Mouse (Mus musculus) small intestine, adult 2 months (tissue): ENCODE results near the gene Pde4b. TPM values are rescaled to one million over a fixed set of nuclear protein-coding genes. Genes with fewer than 3 reads are reported as not detected.

Experiments used
- H3K27ac ChIP-seq: fragments of 200-500 bp; 2 replicates; pipeline ENCODE4 v1.5.1; 2012; ENCODE audit warnings: low read depth, low read length, control low read depth, inconsistent platforms; ENCODE audit not compliant: insufficient read depth
- H3K27me3 ChIP-seq: fragments of 200-500 bp; 2 replicates; pipeline ENCODE4 v1.6.1; 2012; ENCODE audit warnings: mild to moderate bottlenecking, moderate library complexity, low read length, inconsistent platforms; ENCODE audit not compliant: control insufficient read depth, insufficient read depth
- H3K36me3 ChIP-seq: fragments of 200-500 bp; 2 replicates; pipeline ENCODE4 v1.6.1; 2012; ENCODE audit warnings: mild to moderate bottlenecking, low read length, control low read depth, inconsistent platforms; ENCODE audit not compliant: control insufficient read depth, insufficient read depth
- H3K4me1 ChIP-seq: fragments of 200-500 bp; 2 replicates; pipeline ENCODE4 v1.6.1; 2012; ENCODE audit warnings: low read length, inconsistent platforms, mixed read lengths; ENCODE audit not compliant: control insufficient read depth, insufficient read depth, insufficient read length
- H3K4me3 ChIP-seq: fragments of 200-500 bp; 2 replicates; pipeline ENCODE4 v1.5.1; 2012; ENCODE audit warnings: low read depth, mild to moderate bottlenecking, control low read depth, inconsistent platforms, low read length, moderate library complexity
- CTCF ChIP-seq: fragments of 200-500 bp; IDR thresholded peaks from 2 replicates; pipeline ENCODE4 v1.5.1; 2012; ENCODE audit warnings: low read depth, mild to moderate bottlenecking, control low read depth, inconsistent platforms, low read length, moderate library complexity, mixed read lengths; ENCODE audit not compliant: insufficient replicate concordance, insufficient read length; ENCODE audit errors: extremely low read depth
- POLR2A ChIP-seq: fragments of 200-500 bp; IDR thresholded peaks from 2 replicates; pipeline ENCODE4 v1.6.1; 2012; ENCODE audit warnings: low read depth, mild to moderate bottlenecking, control low read depth, inconsistent platforms, low read length, moderate library complexity
- WGBS: fragments of 180-500 bp; shearing (Covaris S2); methylation state at CpG from one replicate; pipeline ENCODE4 v1.1.7; 2018; 5-methylcytosine and 5-hydroxymethylcytosine counted together
- polyA plus RNA-seq: library from polyadenylated mRNA; depleted of rRNA; stranded (reverse); fragments of >200 nt; gene quantifications from 2 replicates; pipeline ENCODE4 v1.2.3, GENCODE M21; 2012

Gene Pde4b
- polyA plus RNA-seq, 1 experiment: 2.5 TPM

- no peaks in the 10 kb centered on the region for H3K27me3 ChIP-seq
- 0 out of 2 replicates have a peak, but pooled peaks cover 2% of the 10 kb centered on the region for H3K4me1 ChIP-seq
- no peaks in the 10 kb centered on the region for H3K36me3 ChIP-seq
- no peak overlapping the region for H3K27ac ChIP-seq
- no peak overlapping the region for H3K4me3 ChIP-seq
- 22% methylated on average over 7 of the region's 7 CpGs for WGBS
- TF ChIP-seq CTCF (no peak), POLR2A (no peak)
These were observed 440.0 kb downstream of the Pde4b start for GRCm38 (mm10) chr4:102527361-102527760.

DNA sequence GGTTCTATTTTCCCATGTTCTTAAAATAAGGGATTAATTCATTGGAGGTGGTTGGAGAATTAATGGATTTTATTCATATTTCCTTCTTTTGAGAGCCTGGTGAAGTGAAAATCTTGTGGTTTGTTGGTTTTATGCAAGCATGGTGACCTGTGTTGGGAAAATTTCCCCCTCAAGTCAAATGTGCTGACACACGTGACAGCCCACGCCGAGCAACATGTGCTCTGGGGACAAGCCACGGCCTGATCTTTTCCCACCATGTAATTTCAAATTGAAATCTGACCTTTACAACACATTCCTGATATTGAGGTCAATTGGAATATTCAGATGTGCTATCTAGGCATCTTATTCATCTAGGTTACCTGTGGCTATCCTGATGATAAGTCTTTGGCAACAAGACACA is 443.5 kb downstream of the Pde4b start:
- TF ChIP-seq POLR2A (no peak), CTCF (no peak)
- WGBS: 84% methylated on average over 4 of the region's 4 CpGs
- Histone ChIP-seq H3K27ac (no peak overlapping the region), H3K4me3 (no peak overlapping the region), H3K27me3 (no peaks in the 10 kb centered on the region), H3K36me3 (no peaks in the 10 kb centered on the region), H3K4me1 (0 out of 2 replicates have a peak, but pooled peaks cover 2% of the 10 kb centered on the region)

- no peaks in the 10 kb centered on the region for H3K27me3 ChIP-seq
- 60% methylated on average over 4 of the region's 4 CpGs for WGBS
- TF ChIP-seq POLR2A (no peak), CTCF (no peak)
- H3K4me3 ChIP-seq: no peak overlapping the region
- H3K36me3 ChIP-seq: no peaks in the 10 kb centered on the region
- 0 out of 2 replicates have a peak, but pooled peaks cover under 1% of the 10 kb centered on the region for H3K4me1 ChIP-seq
- no peak overlapping the region for H3K27ac ChIP-seq
These were observed 444.4 kb downstream of the Pde4b start for GRCm38 (mm10) chr4:102531729-102532128.

DNA sequence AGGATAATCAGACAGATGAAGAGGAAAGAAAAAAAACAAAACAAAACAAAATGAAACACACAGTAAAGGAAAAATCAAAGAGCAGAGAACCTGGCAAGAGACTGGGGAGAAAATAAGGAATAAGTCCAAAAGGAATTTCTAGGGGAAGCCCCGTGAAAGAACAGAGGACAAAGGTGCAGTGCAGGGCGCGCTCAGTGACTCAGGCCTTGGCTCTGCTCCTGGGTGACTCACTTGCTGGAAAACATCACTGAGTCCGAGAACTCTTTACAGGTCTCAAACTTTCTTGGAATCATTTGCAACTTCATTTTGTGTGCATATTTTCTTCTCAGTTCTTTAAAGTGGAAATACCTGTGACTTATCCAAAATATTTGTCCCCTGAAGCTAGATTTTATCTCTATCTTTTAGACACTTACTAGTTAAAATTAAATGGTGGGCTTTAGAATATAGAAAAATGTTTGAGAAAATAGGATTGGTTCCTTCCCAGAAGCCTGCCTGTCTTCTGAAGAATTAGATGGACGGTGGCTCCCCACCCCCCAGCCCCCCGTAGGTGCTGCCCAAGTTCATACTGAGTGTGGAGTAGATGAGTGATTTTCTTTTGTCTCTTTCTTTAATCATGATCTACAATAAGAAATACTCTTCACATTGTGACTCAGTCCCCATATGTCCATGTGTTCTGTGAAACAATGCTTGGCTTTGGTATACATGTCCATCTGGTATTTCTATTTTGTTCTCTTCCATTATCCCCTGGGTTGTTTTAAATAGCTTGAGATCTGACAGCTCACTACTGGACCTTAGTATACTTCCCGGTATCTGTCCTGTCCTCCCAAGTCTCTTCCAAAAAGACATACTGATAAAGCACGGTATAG is 446.1 kb downstream of the Pde4b start:
- peaks cover 2% of the 10 kb centered on the region; the same call in 1 of the 2 replicates for H3K4me1 ChIP-seq
- H3K36me3 ChIP-seq: no peaks in the 10 kb centered on the region
- TF ChIP-seq CTCF (no peak), POLR2A (no peak)
- no peak overlapping the region for H3K27ac ChIP-seq
- H3K27me3 ChIP-seq: no peaks in the 10 kb centered on the region
- 35% methylated on average over 8 of the region's 8 CpGs for WGBS
- H3K4me3 ChIP-seq: no peak overlapping the region

DNA sequence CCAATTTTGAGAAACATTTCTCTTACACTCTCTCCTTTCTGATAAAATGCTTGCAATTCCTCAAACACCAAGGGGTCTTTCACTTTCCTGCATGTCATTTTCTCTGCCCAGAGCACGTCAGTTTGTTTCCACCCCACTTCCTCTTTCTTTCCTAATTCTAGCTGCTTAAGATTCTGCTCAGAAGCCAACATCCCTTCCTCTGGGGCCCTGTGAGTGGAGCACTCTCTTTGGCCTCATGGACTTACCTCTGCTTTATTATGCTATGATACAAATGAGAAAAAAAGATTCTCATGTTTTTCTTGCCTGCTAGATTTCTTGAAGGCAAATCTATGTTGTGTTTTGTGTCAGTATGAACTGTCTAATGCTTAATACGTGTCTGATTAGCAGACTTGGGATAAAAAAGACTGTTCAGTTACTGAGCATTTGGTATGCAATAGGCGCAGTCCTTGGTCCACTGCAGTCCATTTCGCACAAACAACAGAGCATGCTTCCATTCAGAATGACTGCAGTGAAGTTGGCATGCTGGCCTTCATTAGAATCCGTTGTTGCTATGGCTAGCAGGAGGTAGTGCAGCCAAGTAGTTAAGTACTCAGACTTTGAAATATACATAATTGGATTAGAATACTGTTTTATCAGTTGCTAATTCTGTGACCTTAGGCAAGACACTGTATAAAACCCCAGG is 446.8 kb downstream of the Pde4b start:
- peaks cover 2% of the 10 kb centered on the region; the same call in 1 of the 2 replicates for H3K4me1 ChIP-seq
- no peaks in the 10 kb centered on the region for H3K36me3 ChIP-seq
- H3K27ac ChIP-seq: no peak overlapping the region
- no peak for TF ChIP-seq POLR2A
- no peak for TF ChIP-seq CTCF
- no peak overlapping the region for H3K4me3 ChIP-seq
- no peaks in the 10 kb centered on the region for H3K27me3 ChIP-seq
- WGBS: 84% methylated on average over 5 of the region's 5 CpGs

DNA sequence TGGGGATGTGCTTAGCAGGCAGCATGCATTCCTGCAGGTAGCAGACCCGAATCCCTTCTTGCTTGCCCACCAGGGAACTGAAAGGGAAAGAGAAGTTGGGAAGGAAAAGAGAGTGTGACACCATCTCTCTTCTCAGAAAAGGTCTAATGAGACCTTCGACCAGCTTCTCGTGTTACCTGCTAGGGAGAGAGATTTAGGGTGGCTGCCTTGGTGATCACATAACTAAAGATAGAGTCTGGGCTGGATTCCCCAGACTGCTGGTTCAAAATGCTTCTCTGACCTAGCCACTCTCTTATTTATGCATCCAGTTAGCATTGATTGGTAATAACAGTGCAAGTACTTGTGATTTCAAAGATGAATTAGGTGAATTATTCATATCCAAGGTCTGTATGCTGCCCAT is 448.5 kb downstream of the Pde4b start:
- no peaks in the 10 kb centered on the region for H3K36me3 ChIP-seq
- H3K4me1 ChIP-seq: peaks cover 2% of the 10 kb centered on the region; the same call in 1 of the 2 replicates
- no peak for TF ChIP-seq POLR2A
- TF ChIP-seq CTCF: no peak
- H3K4me3 ChIP-seq: no peak overlapping the region
- H3K27ac ChIP-seq: no peak overlapping the region
- H3K27me3 ChIP-seq: no peaks in the 10 kb centered on the region; the same call in 1 of the 2 replicates
- 66% methylated on average over 3 of the region's 3 CpGs for WGBS

- Histone ChIP-seq H3K36me3 (no peaks in the 10 kb centered on the region), H3K27ac (no peak overlapping the region), H3K27me3 (no peaks in the 10 kb centered on the region; the same call in 1 of the 2 replicates), H3K4me1 (peaks cover 4% of the 10 kb centered on the region; the same call in 1 of the 2 replicates), H3K4me3 (no peak overlapping the region)
- WGBS: 82% methylated on average over 1 of the region's 1 CpGs
- TF ChIP-seq CTCF: no peak
- TF ChIP-seq POLR2A: no peak
These were observed 450.9 kb downstream of the Pde4b start for GRCm38 (mm10) chr4:102538266-102538665.
